Mouse (Mus musculus) thymus, postnatal 10 days (tissue): Measurements from ENCODE around the gene Tlr5.

ENCODE experiments used
- DNase-seq, 2 experiments: peaks; one replicate each; pipeline ENCODE4 v3.0.0; 2021; ENCODE audit warnings: low spot score in 2 of 2

The Tlr5 gene

GRCm38 (mm10) chr1:182954287-182955046 is at the start of gene Tlr5:
Gene Tlr5, plus strand, starts transcription at chr1:182954788.
- DNase-seq: no peak

GRCm38 (mm10) chr1:182905669-182906068 is 48.9 kb upstream of the Tlr5 start:
- no peak for DNase-seq

GRCm38 (mm10) chr1:182908050-182909036 is 46.2 kb upstream of the Tlr5 start:
- DNase-seq: no peak

- no peak for DNase-seq
These were observed 45.5 kb upstream of the Tlr5 start for GRCm38 (mm10) chr1:182909066-182909465.

- no peak for DNase-seq
These were observed 45.0 kb upstream of the Tlr5 start for GRCm38 (mm10) chr1:182909596-182909995.

- DNase-seq: no peak
These were observed 42.0 kb upstream of the Tlr5 start for GRCm38 (mm10) chr1:182912591-182912990.

- no peak for DNase-seq
These were observed 40.3 kb upstream of the Tlr5 start for GRCm38 (mm10) chr1:182914121-182914908.

- no peak for DNase-seq
These were observed 38.4 kb upstream of the Tlr5 start for GRCm38 (mm10) chr1:182916166-182916565.

- no peak for DNase-seq
These were observed 35.8 kb upstream of the Tlr5 start for GRCm38 (mm10) chr1:182918718-182919346.

- no peak for DNase-seq
These were observed 31.8 kb upstream of the Tlr5 start for GRCm38 (mm10) chr1:182922824-182923223.

GRCm38 (mm10) chr1:182926465-182926864 is 28.1 kb upstream of the Tlr5 start:
- DNase-seq: no peak

- no peak for DNase-seq
These were observed 26.4 kb upstream of the Tlr5 start for GRCm38 (mm10) chr1:182927878-182928851.

- DNase-seq: no peak
These were observed 19.1 kb upstream of the Tlr5 start for GRCm38 (mm10) chr1:182935469-182935868.

- no peak for DNase-seq
These were observed 17.0 kb upstream of the Tlr5 start for GRCm38 (mm10) chr1:182937486-182938120.

GRCm38 (mm10) chr1:182941921-182942320 is 12.7 kb upstream of the Tlr5 start:
- no peak for DNase-seq

- no peak for DNase-seq
These were observed 10.7 kb upstream of the Tlr5 start for GRCm38 (mm10) chr1:182943911-182944310.

GRCm38 (mm10) chr1:182944638-182945037 is 9.9 kb upstream of the Tlr5 start:
- no peak for DNase-seq

GRCm38 (mm10) chr1:182945561-182945960 is 9.0 kb upstream of the Tlr5 start:
- no peak for DNase-seq

GRCm38 (mm10) chr1:182951298-182951697 is 3.3 kb upstream of the Tlr5 start:
- DNase-seq: no peak

GRCm38 (mm10) chr1:182953165-182953564 is 1.4 kb upstream of the Tlr5 start:
- no peak for DNase-seq
